Mouse (Mus musculus): ENCODE measurements around the gene Unc13b.

DNA sequence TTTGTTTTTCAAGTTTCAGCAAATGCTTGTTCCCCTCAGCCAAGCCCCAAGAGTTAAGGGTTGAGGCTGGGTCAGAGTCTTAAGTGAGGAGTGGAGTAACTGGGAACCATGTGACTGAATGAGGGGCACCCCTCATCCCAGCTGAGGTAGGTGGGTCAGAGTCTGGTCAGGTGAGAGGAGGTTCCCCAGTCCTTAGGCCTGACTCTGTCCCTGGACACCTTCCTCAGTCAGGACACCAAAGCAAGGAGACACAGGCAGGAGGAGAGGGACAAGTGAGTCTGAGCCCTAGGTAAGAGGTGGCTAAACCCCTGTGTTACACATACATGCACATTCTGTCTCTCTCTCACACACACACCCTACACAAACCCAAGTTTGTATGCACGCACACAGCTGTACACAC, 26.3 kb upstream of the Unc13b start:
- no peak for TF ChIP-seq CTCF (IDR thresholded peaks at IDR 0.05; ENCODE audit: extremely low read depth, insufficient read depth, insufficient read length, insufficient replicate concordance)
- TF ChIP-seq POLR2A (IDR thresholded peaks at IDR 0.05; ENCODE audit: low read depth, low read length) = no peak

Measured in spleen, adult 2 months (tissue).